Mouse (Mus musculus): ENCODE results near the gene U2af1.
"Not testable (repeated sequence)": the region's sequence is repeated elsewhere in the genome, so short reads cannot be mapped to it uniquely, and the experiment has no call there.

The U2af1 gene

DNA sequence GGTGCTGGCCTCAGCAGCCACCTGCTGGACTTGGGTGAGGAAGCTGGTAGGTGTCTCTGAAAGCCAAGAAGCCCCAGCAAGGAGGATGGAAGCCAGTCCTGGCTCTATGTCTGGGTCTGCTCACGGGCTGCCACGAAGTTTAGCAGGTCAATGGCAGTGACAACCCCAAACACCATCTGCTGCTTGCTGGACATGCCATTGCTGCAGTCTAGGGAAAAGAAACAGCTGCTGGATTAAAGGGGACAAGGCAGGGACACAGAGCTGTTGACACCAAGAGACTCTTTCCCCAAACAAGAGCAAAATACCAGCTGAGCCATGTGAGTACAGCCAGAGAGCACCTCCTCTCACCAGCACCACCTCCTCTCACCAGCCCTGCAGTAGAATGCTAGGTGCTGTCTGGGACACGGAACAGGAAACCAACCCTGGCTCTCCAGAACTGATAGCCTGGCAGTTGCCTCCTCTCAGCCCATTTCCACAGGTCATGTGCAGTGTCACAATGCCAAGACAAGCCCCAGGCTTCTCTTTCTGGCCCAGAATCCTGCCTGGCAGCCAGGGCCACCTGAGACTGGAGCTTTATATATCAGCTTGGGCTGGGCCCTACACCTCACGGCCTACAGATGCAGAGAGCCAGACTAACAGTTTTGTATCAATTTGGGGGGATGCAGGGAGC is 45.5 kb downstream of the U2af1 start:
- DNase-seq, result no peak

DNA sequence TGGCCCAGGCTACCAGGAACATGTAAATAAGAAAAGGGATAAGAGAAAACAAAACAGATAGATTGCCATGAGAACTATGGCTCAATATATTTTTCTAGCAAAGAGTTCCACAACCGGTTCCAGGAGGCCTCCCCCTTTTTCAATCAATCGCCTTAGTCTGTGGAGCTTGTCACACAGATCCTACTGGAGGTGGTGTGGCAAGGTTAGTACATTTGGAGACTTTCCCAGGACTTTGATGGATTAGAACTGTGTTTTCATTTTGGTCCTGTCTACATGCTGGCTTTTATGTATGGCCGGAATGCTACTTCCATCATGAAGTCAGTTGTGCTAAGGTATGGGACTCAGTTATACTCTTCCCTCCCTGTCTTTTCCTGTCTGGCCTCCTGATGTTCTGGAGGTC is 48.8 kb downstream of the U2af1 start:
- DNase-seq, result no peak

- not testable (repeated sequence) for DNase-seq
Observed at GRCm38 (mm10) chr17:31609173-31609572, 49.5 kb downstream of the U2af1 start.

- DNase-seq, result no peak
Observed at GRCm38 (mm10) chr17:31607256-31607951, 51.3 kb downstream of the U2af1 start.

DNA sequence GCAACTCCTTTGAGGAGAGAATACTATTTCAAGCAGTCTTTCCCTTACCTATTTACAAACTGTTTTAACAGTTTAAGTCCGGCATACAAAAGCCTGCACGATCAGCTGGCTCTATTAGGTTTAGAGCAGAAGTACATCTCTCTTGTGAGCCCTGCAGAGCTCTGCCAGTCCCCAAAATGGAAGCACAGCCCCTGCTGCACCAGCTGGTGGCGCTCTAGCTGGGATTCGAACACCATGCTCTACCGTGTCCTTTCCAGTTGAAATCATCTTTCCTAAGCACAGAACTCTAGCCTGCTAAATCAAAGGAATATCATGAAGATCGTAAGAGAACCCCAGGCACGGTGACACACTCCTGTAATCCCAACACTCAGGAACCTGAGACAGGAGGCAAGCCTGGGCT is 52.3 kb downstream of the U2af1 start:
- DNase-seq, result no peak

- DNase-seq, result no peak
Observed at GRCm38 (mm10) chr17:31598593-31598992, 60.1 kb downstream of the U2af1 start.

- no peak for DNase-seq
Observed at GRCm38 (mm10) chr17:31597957-31598356, 60.7 kb downstream of the U2af1 start.
